Mouse (Mus musculus) heart, postnatal 0 days (tissue): ENCODE measurements at regions not wholly inside any gene's neighbourhood (a gene's known extent, or its start where the extent isn't known, plus 50 kb on each side); places are given as distances from the start of the nearest gene placed in this dataset.

Experiments
- ATAC-seq: fragments of 200-750 bp; cut with Nextera tagmentation; 2 replicates; pipeline ENCODE4 v1.8.0; 2017; ENCODE audit warnings: low read depth, moderate number of reproducible peaks, moderate library complexity; ENCODE audit not compliant: insufficient read depth
- DNase-seq: peaks from one replicate; pipeline ENCODE4 v3.0.0-alpha.2; 2016; ENCODE audit warnings: low spot score
- H3K27ac ChIP-seq: fragments of 300-500 bp; sonication (generic); 2 replicates; pipeline ENCODE4 v1.5.1; 2014; ENCODE audit warnings: low read depth, mild to moderate bottlenecking
- H3K27me3 ChIP-seq: fragments of 300-500 bp; sonication (generic); 2 replicates; pipeline ENCODE4 v1.6.1; 2014; ENCODE audit warnings: low read length, mixed read lengths; ENCODE audit not compliant: control insufficient read depth, insufficient read depth
- H3K36me3 ChIP-seq: fragments of 300-500 bp; sonication (generic); replicated peaks from 2 replicates; pipeline ENCODE4 v1.6.1; 2014; ENCODE audit warnings: low read length, mixed read lengths; ENCODE audit not compliant: control insufficient read depth, insufficient read depth
- H3K4me1 ChIP-seq: fragments of 300-500 bp; sonication (generic); 2 replicates; pipeline ENCODE4 v1.6.1; 2014; ENCODE audit warnings: antibody characterized with exemption; ENCODE audit not compliant: control insufficient read depth, insufficient read depth
- H3K4me2 ChIP-seq: fragments of 300-500 bp; sonication (generic); 2 replicates; pipeline ENCODE4 v1.6.1; 2014; ENCODE audit warnings: low read depth, mild to moderate bottlenecking, low read length, moderate library complexity
- H3K4me3 ChIP-seq: fragments of 300-500 bp; sonication (generic); 2 replicates; pipeline ENCODE4 v1.5.1; 2014; ENCODE audit warnings: low read depth, low read length
- H3K9ac ChIP-seq: fragments of 300-500 bp; sonication (generic); replicated peaks from 2 replicates; pipeline ENCODE4 v1.6.1; 2014; ENCODE audit warnings: low read depth, low read length, mixed read lengths
- H3K9me3 ChIP-seq: fragments of 300-500 bp; sonication (generic); replicated peaks from 2 replicates; pipeline ENCODE4 v1.6.1; 2016; ENCODE audit warnings: low read length; ENCODE audit not compliant: control insufficient read depth
- CTCF ChIP-seq: IDR thresholded peaks from 2 replicates; pipeline ENCODE4 v1.5.1; 2016; ENCODE audit warnings: antibody characterized with exemption, control low read depth, low read depth
- EP300 ChIP-seq: IDR thresholded peaks from 2 replicates; pipeline ENCODE4 v1.6.1; 2016; ENCODE audit warnings: antibody characterized with exemption, low read depth
- WGBS: fragments of 180-500 bp; shearing (Covaris S2); extraction: QIAGEN DNeasy Blood & Tissue Kit; methylation state at CpG from one replicate; pipeline ENCODE4 v1.1.7; 2014; 5-methylcytosine and 5-hydroxymethylcytosine counted together

GRCm38 (mm10) chr3:35299036-35299435 is 454.9 kb upstream of the Atp11b start:
- Histone ChIP-seq H3K4me1 (no peaks in the 10 kb centered on the region), H3K27me3 (no peaks in the 10 kb centered on the region), H3K27ac (no peak overlapping the region), H3K36me3 (no peaks in the 10 kb centered on the region), H3K9me3 (0 out of 2 replicates have a peak, but pooled peaks cover 3% of the 10 kb centered on the region), H3K9ac (no peak overlapping the region), H3K4me2 (no peak overlapping the region), H3K4me3 (no peak overlapping the region)
- no peak for ATAC-seq
- TF ChIP-seq CTCF (no peak), EP300 (no peak)
- no peak for DNase-seq

GRCm38 (mm10) chr3:35306013-35306412 is 447.9 kb upstream of the Atp11b start:
- Histone ChIP-seq H3K9ac (no peak overlapping the region), H3K36me3 (no peaks in the 10 kb centered on the region), H3K4me2 (no peak overlapping the region), H3K27ac (no peak overlapping the region), H3K27me3 (no peaks in the 10 kb centered on the region), H3K4me3 (no peak overlapping the region), H3K9me3 (0 out of 2 replicates have a peak, but pooled peaks cover 3% of the 10 kb centered on the region), H3K4me1 (no peaks in the 10 kb centered on the region)
- ATAC-seq (no peak), DNase-seq (no peak)
- 80% methylated on average over 4 of the region's 4 CpGs for WGBS
- TF ChIP-seq CTCF (no peak), EP300 (no peak)

GRCm38 (mm10) chr3:35314177-35314576 is 439.7 kb upstream of the Atp11b start:
- 76% methylated on average over 10 of the region's 10 CpGs for WGBS
- H3K27me3 ChIP-seq = no peaks in the 10 kb centered on the region
- TF ChIP-seq EP300 = no peak
- no peak for TF ChIP-seq CTCF
- H3K4me1 ChIP-seq = no peaks in the 10 kb centered on the region
- no peaks in the 10 kb centered on the region for H3K36me3 ChIP-seq
- DNase-seq (no peak), ATAC-seq (no peak)
- H3K9me3 ChIP-seq = no peaks in the 10 kb centered on the region
- no peak overlapping the region for H3K9ac ChIP-seq
- no peak overlapping the region for H3K27ac ChIP-seq
- no peak overlapping the region for H3K4me2 ChIP-seq
- H3K4me3 ChIP-seq = no peak overlapping the region

GRCm38 (mm10) chr3:35315162-35315561 is 438.7 kb upstream of the Atp11b start:
- H3K36me3 ChIP-seq = no peaks in the 10 kb centered on the region
- DNase-seq = no peak
- H3K4me3 ChIP-seq = no peak overlapping the region
- H3K4me2 ChIP-seq = no peak overlapping the region
- no peak overlapping the region for H3K27ac ChIP-seq
- no peaks in the 10 kb centered on the region for H3K27me3 ChIP-seq
- no peak for ATAC-seq
- no peaks in the 10 kb centered on the region for H3K4me1 ChIP-seq
- no peaks in the 10 kb centered on the region for H3K9me3 ChIP-seq
- 84% methylated on average over 6 of the region's 6 CpGs for WGBS
- no peak for TF ChIP-seq EP300
- H3K9ac ChIP-seq = no peak overlapping the region

GRCm38 (mm10) chr3:35318348-35318747 is 435.6 kb upstream of the Atp11b start:
- H3K4me2 ChIP-seq = no peak overlapping the region
- no peak overlapping the region for H3K9ac ChIP-seq
- no peaks in the 10 kb centered on the region for H3K36me3 ChIP-seq
- H3K27ac ChIP-seq = peak overlapping the region; percentile 30; the same call in 1 of the 2 replicates
- no peak overlapping the region for H3K4me3 ChIP-seq
- ATAC-seq = no peak
- 75% methylated on average over 13 of the region's 13 CpGs for WGBS
- TF ChIP-seq CTCF (no peak), EP300 (no peak)
- H3K27me3 ChIP-seq = no peaks in the 10 kb centered on the region
- DNase-seq = no peak
- no peaks in the 10 kb centered on the region for H3K9me3 ChIP-seq
- H3K4me1 ChIP-seq = no peaks in the 10 kb centered on the region

- 28% methylated on average over 7 of the region's 7 CpGs for WGBS
- Histone ChIP-seq H3K4me3 (no peak overlapping the region), H3K27me3 (no peaks in the 10 kb centered on the region), H3K4me2 (no peak overlapping the region), H3K9me3 (no peaks in the 10 kb centered on the region), H3K9ac (no peak overlapping the region), H3K27ac (no peak overlapping the region), H3K4me1 (no peaks in the 10 kb centered on the region), H3K36me3 (no peaks in the 10 kb centered on the region)
- DNase-seq (no peak), ATAC-seq (no peak)
- TF ChIP-seq CTCF (no peak), EP300 (no peak)
Observed at GRCm38 (mm10) chr3:35320844-35321393, 433.0 kb upstream of the Atp11b start.
